Mouse (Mus musculus): ENCODE data around the gene Pum1.

Gene Pum1

DNA sequence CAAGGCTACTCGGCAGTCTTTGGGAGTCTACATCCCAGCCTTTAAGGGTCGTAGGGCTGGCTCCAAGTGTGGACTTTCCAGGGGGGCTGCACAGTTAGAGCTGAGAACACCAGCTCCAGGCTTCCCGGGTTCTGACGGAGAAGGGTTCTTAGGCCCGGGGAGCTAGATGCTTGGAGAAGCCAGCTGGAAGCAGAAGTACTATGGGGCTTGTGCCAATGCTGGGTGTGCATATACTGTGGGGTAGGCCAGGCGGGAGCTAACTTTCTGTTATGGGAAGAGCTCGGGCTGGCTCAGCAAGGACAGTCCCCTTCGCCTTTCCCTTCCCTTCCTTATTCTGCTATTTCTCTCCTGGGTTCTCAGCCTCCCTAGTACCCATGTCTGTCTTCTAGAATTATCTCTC lies 152.7 kb downstream of the Pum1 start:
- no peak for DNase-seq (ENCODE audit: low spot score in 2 of 2)

DNA sequence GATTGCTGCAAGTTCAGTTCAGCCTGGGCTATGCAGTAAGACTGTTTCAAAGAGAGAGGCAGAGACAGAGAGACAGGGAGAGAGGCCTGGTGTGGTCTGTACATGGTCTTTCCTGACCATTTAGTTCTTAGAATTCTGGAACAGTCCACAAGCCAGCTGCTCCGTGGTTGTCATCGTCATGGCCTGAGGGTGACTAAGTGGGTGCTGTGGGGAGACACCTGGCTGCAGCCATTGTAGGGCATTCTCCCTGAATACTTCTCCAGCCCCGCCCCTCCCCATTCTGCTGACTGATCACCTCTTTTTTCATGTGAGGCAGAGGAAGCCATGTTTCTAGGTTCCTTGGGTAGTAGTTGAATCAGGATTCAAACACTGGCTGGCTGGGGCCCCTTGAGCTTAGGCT lies 156.7 kb downstream of the Pum1 start:
- DNase-seq (ENCODE audit: low spot score in 2 of 2), result no peak

DNA sequence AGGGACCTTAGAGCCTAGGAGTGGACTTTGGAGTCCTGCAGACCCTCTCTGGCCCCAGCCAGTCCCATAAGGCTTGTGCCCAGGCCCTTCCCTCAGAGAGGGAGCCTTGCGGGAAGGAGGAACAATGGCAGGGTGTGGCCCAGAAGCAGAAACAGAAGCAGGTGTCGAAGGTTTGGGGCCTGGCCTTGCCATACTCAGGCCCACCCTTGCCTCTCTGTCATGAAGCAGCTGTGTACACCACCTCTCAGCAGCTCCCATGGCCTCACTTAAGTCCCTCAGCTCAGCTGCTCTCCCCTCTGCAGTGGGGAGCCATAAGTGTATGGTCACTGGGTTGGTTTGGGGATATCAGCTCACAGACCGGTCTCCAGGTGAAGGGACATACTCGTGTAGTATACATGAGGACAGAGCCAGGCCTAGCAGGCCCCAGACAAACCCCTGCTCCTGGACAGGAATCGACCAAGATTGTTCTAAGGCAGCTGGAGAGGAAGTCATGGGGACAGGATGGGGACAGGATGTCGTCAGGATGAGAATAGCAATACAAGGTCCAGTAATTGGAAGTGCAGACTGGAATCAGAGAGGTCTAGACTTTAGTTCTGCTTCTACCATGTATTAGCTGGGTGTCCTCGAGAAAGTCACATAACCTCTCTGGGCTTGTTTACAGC lies 157.6 kb downstream of the Pum1 start:
- no peak for DNase-seq (ENCODE audit: low spot score in 2 of 2)

DNA sequence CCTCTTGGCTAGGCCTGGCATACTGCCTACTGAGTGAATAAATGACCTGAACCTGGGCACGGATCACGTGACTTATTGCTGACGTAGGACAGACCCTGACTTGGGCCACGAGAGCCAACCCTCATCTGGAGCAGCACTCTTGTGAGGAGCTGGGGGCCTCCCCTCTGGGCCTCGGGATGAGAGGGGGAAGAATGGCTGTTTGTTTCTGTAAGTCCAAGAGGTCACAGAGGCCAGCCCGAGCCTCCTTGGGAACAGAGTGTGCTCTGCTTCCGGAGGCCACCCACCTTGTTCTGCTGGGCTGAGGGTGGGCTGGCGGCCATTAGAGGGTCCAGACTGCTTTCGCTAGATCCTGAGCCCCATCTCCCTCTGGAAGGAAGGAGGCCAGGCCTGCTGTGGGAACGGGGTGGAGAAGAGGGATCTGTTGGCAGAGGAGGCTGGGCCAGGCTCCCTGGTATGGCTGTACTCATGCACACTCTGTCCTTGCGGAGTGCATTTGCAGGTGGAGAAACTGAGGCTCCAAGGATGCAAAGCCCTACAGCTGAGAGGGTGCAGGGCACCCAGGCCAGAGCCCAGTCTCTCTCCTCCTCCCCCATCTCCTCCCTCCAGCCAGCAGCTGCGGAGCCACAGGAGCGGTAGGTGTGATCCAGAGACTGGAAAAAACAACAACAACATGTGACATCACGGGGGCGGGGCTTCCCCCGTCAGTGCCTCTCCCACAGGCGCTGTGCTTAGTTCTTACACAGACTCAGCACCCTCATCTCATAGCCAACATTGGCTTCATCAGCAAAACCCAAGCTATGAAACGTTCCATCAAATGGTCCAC lies 165.9 kb downstream of the Pum1 start:
- no peak for DNase-seq (ENCODE audit: low spot score in 2 of 2)

Measured in spleen, postnatal 4 days (tissue).